Mouse (Mus musculus) adipose tissue, adult 10 weeks (tissue): ENCODE measurements around the gene Itpa. TPM values are rescaled to one million over a fixed set of nuclear protein-coding genes. Genes with fewer than 3 reads are reported as not detected.

Experiments
- polyA plus RNA-seq: library from polyadenylated mRNA; stranded (reverse); fragments of 350-450 nt; fragmentation: Illumina TruSeq; extraction: RNeasy Lipid Tissue Mini Kit (QIAGEN cat#74804); gene quantifications from one replicate; pipeline ENCODE4 v1.2.3, GENCODE M21; 2014; ENCODE audit warnings: low read depth, low replicate concordance

Itpa gene
- 43.0 TPM for polyA plus RNA-seq

GRCm38 (mm10) chr2:130667559-130667958 is at the start of gene Itpa:
TSS of gene Itpa (plus strand) at chr2:130667610.

GRCm38 (mm10) chr2:130629839-130630203 is 37.6 kb upstream of the Itpa start, which contains the start of the genes Fastkd5 and Ubox5:
TSS of gene Fastkd5 (minus strand) at chr2:130630027.
TSS of gene Ubox5 (minus strand) at chr2:130630038.

GRCm38 (mm10) chr2:130642684-130643369 is 24.6 kb upstream of the Itpa start, which contains the start of gene Lzts3:
TSS of gene Lzts3 (minus strand) at chr2:130642803.

GRCm38 (mm10) chr2:130664102-130664701 is 3.2 kb upstream of the Itpa start, which contains the start of gene Ddrgk1:
TSS of gene Ddrgk1 (minus strand) at chr2:130664659.

GRCm38 (mm10) chr2:130697153-130697810 is 29.9 kb downstream of the Itpa start, which contains the start of gene Slc4a11:
TSS of gene Slc4a11 (minus strand) at chr2:130697519.

Other genes with a start within 250 kb of the Itpa start
- 44.2 TPM for gene Vps16, start 243.3 kb upstream of the Itpa start, polyA plus RNA-seq
- gene Pced1a, start 242.9 kb upstream of the Itpa start, polyA plus RNA-seq: 15.7 TPM
- gene Ptpra, start 217.3 kb upstream of the Itpa start, polyA plus RNA-seq: 78.3 TPM
- 42.6 TPM for gene Mrps26, start 103.9 kb upstream of the Itpa start, polyA plus RNA-seq
- not detected for gene Oxt, start 91.4 kb upstream of the Itpa start, polyA plus RNA-seq
- not detected for gene Avp, start 85.1 kb upstream of the Itpa start, polyA plus RNA-seq
- gene Fastkd5, start 37.6 kb upstream of the Itpa start, polyA plus RNA-seq: 4.8 TPM
- 4.7 TPM for gene Ubox5, start 37.6 kb upstream of the Itpa start, polyA plus RNA-seq
- 11.3 TPM for gene Lzts3, start 24.8 kb upstream of the Itpa start, polyA plus RNA-seq
- 145 TPM for gene Ddrgk1, start 3.0 kb upstream of the Itpa start, polyA plus RNA-seq
- gene Slc4a11, start 29.9 kb downstream of the Itpa start, polyA plus RNA-seq: 4.5 TPM
- 23.0 TPM for gene 4930402H24Rik, start 238.8 kb downstream of the Itpa start, polyA plus RNA-seq
- gene Atrn, start 238.9 kb downstream of the Itpa start, polyA plus RNA-seq: 17.6 TPM